Mouse (Mus musculus) CD4-positive helper T cell, adult 2 months (primary cell): ENCODE measurements at regions not wholly inside any gene's neighbourhood (a gene's known extent, or its start where the extent isn't known, plus 50 kb on each side); places are given as distances from the start of the nearest gene placed in this dataset.
"Not testable (repeated sequence)": the region's sequence is repeated elsewhere in the genome, so short reads cannot be mapped to it uniquely, and the experiment has no call there.

Experiments
- DNase-seq: peaks from one replicate; pipeline ENCODE4 v3.0.0-alpha.2; 2012; ENCODE audit warnings: low read depth, missing footprints, low spot score

GRCm38 (mm10) chr12:115764939-115765479 is 282.5 kb upstream of the Zfp386 start:
- not testable (repeated sequence) for DNase-seq

- not testable (repeated sequence) for DNase-seq
Observed at GRCm38 (mm10) chr12:115771176-115771575, 276.3 kb upstream of the Zfp386 start.

- peak; percentile 18 for DNase-seq
Observed at GRCm38 (mm10) chr12:115790369-115790768, 257.2 kb upstream of the Zfp386 start.

GRCm38 (mm10) chr12:115802499-115802898 is 245.0 kb upstream of the Zfp386 start:
- DNase-seq, result peak; percentile 52

GRCm38 (mm10) chr12:115803675-115804074 is 243.8 kb upstream of the Zfp386 start:
- DNase-seq, result peak; percentile 35

- no peak for DNase-seq
Observed at GRCm38 (mm10) chr12:115807978-115808377, 239.5 kb upstream of the Zfp386 start.
